Mouse (Mus musculus) gastrocnemius, postnatal 4 days (tissue): ENCODE results near the gene Uck1. TPM values are rescaled to one million over a fixed set of nuclear protein-coding genes. Genes with fewer than 3 reads are reported as not detected.
A peak's percentile ranks its signal among the peaks of the same experiment; 100 is the strongest.
"Not testable (repeated sequence)": the region's sequence is repeated elsewhere in the genome, so short reads cannot be mapped to it uniquely, and the experiment has no call there.

ENCODE experiments used
- DNase-seq, 2 experiments: peaks; one replicate each; pipeline ENCODE4 v3.0.0; 2021 to 2022; ENCODE audit warnings: low spot score in 2 of 2, mixed read lengths in 2 of 2
- long read RNA-seq, 2 experiments: library from polyadenylated mRNA; stranded (forward); transcript quantifications; one replicate each; pipeline ENCODE4 v2.0.0; 2021
- total RNA-seq, 2 experiments: library from RNA; stranded (reverse); gene quantifications; 2 replicates each; pipeline ENCODE4 v1.2.3; 2021

Uck1 gene
- 10 to 100 TPM; 24.5 to 27.2 TPM for total RNA-seq
- long read RNA-seq, experiment 1, transcript Uck1-201 (7 exons, 2,005 nt), result major isoform, 38 of 42 reads
- long read RNA-seq, experiment 1, partial matches to known transcripts, result 1 of 42 reads
- long read RNA-seq, experiment 1, other reads (novel, unspliced or antisense), result 3 of 42 reads
- long read RNA-seq, experiment 2, transcript Uck1-201 (7 exons, 2,005 nt), result major isoform, 42 of 49 reads
- long read RNA-seq, experiment 2, partial matches to known transcripts, result 4 of 49 reads
- long read RNA-seq, experiment 2, other reads (novel, unspliced or antisense), result 3 of 49 reads

GRCm38 (mm10) chr2:32259657-32260417 is at the start of gene Uck1:
Uck1 (minus strand) TSS chr2:32260159.
- DNase-seq, result peak; percentile 70 to 84

- peak in 1 of 2 experiments; percentile 13 for DNase-seq
Measured at GRCm38 (mm10) chr2:32308870-32309568, 49.1 kb upstream of the Uck1 start.

- DNase-seq, result peak in 1 of 2 experiments; percentile 53
Measured at GRCm38 (mm10) chr2:32307941-32308760, 48.2 kb upstream of the Uck1 start.

DNA sequence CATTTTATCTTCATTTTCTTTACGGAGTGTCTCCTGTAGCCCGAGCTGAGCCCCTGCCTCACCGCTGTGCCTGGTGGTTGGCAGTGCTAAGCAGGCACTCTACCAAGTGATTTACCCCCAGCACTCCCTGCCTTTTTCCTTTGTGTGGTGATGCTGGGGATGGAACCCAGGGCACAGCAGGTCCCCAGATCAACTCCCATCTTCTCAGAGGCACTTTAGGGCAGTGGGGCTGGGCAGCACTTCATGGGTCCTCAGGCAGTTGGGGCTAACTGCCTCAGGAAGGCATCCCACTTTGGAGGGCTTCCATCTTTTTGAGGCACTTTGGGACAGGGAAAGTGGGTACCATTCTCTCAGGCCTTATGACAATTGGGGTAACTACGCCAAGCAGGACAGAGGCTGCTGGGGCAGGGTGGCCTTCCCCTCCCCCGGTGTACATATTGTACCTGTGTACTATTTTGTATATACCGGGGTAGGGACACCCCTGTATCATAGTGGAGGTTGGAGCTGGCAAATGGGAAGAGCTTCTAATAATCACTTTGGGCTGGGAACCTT is 47.4 kb upstream of the Uck1 start:
- peak in 1 of 2 experiments; percentile 14 for DNase-seq

- DNase-seq, result no peak
Measured at GRCm38 (mm10) chr2:32306176-32306575, 46.2 kb upstream of the Uck1 start.

DNA sequence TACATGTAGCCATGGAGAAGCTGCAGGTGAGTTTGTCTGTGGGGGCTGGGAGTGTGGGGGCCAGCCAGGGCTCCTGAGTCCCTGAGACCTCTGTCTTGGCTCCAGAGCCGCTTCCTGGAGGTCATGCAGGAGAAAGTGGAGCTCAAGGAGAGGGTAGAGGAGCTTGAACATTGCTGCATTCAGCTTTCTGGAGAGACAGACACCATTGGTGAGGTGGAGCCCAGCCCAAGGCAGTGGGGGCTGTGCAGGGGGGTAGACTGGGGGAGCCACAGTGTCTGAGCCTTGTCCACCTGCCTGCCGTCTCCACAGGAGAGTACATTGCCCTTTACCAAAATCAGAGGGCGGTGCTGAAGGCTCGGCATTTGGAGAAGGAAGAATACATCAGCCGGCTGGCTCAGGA is 45.7 kb upstream of the Uck1 start:
- DNase-seq, result peak in 1 of 2 experiments; percentile 17

DNA sequence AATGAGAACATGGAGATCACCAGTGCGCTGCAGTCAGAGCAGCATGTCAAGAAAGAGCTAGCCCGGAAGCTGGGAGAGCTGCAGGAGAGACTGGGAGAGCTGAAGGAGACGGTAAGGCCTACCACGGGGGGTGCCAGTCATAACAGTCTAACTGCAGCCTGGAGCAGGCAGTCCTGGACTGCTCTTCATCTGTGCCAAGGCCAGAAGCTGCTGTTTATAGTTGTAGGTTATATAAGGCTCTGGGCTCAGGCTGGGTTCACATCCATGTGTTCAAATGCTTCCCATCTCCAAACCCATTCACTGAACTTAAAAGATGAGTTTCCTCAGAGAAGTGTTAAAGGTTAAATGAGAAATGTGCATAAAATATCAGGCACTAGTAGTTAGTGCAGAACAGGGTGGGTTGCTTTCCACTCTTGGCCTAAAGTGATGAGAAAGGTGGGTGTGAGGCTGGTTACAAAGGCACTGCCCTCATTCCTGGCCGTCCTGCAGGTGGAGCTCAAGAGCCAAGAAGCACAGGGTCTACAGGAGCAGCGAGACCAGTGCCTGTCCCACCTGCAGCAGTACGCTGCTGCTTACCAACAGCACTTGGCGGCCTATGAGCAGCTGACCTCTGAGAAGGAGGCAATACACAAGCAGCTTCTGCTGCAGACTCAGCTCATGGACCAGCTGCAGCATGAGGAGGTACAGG is 44.3 kb upstream of the Uck1 start:
- DNase-seq, result peak in 1 of 2 experiments; percentile 15

GRCm38 (mm10) chr2:32302952-32303351 is 43.0 kb upstream of the Uck1 start:
- no peak for DNase-seq

DNA sequence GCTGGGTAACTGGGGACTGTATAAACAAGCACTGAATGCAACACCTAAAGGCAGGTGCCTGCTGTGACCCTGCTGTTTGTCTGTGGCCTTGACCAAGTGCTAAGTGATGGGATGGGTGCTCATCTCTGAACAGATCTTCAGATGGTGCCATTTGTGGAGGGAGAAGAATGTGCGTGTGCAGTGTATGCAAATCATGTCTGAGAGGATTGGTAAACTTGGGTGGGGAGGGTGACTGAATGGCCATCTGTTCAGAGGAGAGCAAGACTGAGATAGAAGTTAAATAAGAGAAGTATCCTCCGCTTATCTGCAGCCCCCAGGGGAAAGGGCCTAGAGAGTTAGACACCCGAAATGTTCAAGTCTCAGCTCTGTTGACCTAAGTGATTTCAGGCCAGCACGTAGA is 39.5 kb upstream of the Uck1 start:
- DNase-seq, result no peak

- DNase-seq, result not testable (repeated sequence)
Measured at GRCm38 (mm10) chr2:32295842-32296241, 35.9 kb upstream of the Uck1 start.

GRCm38 (mm10) chr2:32295285-32295684 is 35.3 kb upstream of the Uck1 start:
- no peak for DNase-seq

DNA sequence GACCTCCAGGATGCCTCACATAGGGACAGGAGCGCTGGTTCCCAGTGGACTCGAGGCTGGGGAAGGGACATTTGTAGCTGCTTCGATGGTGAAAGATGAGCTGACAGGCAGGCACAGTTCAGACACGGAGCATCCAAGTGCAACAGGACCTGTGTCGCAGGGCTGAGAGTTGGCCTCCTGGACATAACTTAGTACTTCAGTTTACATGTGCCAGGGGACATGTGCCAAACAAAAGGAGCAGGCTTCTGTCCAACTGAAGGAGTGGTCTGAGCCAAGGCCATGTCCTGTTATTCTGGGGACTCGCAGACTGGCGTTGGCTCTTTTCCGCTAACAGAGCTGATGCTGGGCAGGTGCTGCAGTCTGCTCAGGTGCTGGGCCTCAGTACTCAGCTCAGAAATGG is 34.4 kb upstream of the Uck1 start:
- no peak for DNase-seq

DNA sequence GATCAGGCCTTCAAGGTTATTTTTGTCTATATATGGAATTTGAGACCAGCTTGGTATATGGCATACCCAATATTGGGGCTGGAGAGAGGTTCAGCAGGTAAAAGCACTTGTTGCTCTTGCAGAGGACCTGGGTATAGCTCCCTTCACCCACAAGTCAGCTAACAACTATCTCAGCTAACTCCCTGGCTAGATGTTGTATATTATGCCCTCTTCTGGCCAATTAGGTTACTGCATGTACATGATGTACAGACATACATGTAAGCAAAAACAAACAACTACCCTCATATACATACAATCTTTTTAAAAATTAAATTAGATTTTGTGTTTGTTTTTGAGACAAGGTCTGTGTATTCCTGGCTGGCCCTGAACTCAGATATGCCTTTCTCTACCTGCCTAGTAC is 29.6 kb upstream of the Uck1 start:
- no peak for DNase-seq

DNA sequence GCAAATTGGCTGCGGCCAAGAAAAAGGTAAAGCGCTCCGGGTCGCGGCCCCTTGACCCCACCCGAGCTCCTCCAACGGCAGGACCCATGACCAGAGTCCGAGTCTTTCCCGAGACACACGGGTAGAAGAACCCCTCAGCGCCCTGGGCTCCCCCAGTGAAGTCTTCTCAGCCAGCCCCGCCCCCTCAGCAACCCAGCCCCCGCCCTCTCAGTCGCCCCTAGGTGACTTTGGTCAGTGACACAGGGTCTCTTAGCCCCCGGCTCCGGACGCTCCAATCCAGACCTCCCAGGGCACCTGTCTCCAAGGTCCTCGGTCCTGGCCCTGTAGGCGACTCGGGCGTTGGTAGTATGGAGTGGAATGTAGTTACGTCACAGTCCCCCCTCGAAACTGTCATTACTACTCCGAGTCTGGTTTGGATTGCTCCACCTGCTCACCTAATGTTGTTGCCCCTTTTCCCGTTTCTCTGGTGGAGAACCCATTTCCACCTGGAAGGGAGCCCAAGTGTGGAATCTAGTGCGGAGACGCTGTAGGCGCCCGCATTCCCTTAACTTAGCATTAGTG is 28.5 kb upstream of the Uck1 start:
- peak in 1 of 2 experiments; percentile 31 for DNase-seq

DNA sequence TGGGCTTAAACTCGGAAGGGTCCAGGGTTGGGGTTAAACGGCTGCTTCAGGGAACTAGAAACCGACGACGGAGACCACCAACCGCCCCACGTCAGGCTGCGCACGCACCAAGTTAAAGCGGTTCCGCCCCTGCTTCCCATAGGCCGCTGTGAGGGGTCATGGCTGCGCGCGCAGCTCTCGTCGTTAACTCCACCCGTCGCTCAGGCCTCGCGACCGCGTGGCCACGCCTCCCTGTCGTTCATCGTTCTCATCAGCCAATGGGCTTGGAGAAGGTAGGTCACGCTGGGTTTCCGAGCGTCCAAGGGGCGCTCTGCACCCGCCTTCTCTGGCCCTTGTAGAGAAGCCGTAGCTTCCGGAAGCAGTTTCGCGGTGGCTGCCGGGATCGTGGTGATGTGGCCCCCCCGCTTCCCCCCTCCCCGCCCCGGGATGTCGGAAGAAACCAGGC is 28.0 kb upstream of the Uck1 start, which contains the start of gene Swi5:
TSS of gene Swi5 (minus strand) at position 153 of the 445 bp plus-strand sequence.
- DNase-seq, result peak; percentile 96 to 99

DNA sequence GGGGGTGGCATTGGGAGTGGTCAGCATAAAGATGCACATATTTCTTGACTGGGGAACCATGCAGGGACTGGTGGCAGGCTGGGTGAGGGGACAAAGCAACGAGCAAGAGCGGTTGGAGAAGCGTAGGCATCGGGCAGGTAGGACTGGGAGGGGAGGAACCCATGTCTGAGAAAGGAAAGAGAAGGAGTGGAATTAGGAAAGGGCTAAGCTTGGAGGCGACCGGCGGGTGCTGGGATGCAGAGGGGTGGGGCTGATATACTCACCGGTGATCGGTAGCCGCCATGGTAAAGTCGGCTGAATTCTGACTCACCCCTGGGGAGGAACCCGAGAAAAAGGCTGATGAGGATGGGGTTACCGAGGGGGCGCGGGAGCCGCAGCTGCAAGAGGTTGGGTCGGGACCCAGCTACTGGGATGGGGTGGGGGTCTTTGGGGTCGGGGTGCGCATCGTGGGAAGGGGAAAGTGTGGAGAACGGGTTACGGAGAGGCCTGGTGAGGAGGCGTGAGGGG is 27.4 kb upstream of the Uck1 start, which contains the start of gene Golga2:
TSS of gene Golga2 (plus strand) at position 51 of the 507 bp plus-strand sequence.
- DNase-seq, result no peak

GRCm38 (mm10) chr2:32283986-32284385 is 24.0 kb upstream of the Uck1 start:
- DNase-seq, result no peak

GRCm38 (mm10) chr2:32282727-32283126 is 22.8 kb upstream of the Uck1 start:
- DNase-seq, result peak in 1 of 2 experiments; percentile 42

DNA sequence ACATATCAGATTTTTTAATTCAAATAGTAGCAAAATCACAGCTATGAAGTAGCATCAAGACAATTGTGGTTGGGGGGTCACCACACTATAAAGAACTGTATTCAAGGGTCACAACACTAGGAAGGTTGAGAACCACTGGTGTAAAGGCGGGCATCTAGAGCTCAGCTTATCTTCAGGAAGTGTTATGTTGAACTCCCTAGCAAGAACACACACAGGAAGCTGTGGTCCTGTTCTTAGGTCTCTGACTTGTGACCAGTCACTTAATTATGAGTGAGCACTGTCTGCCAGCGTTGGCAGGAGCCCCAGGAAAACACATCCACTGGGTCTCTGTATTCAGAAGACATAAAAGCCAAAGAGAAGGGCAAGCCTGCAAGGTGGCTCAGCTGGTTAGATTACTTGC is 22.3 kb upstream of the Uck1 start:
- DNase-seq, result no peak
